Mouse (Mus musculus): ENCODE measurements around the gene Igfbpl1.

DNA sequence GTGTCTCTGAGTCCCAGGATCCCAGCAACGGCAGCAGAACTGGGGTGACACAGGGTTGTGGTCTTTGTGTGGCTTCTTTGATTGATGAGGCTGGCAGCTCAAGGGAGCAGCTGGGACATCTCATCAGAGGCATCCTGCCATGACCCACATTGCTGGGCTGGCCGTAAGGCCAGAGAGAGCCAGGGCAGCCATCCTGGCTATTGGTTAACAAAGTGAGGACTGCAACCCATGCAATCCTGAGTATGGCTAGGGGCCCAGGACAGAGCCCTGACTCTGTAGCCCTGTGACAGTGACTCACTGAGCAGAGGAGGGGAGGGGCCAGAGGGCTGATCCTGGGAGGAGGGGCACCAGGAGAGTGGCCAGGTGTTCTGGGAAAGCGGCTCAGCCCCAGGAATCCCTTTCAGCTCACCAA lies 24.9 kb upstream of the Igfbpl1 start:
- TF ChIP-seq CTCF (IDR thresholded peaks at IDR 0.05; ENCODE audit: low read depth, low read length) (no peak), POLR2A (IDR thresholded peaks at IDR 0.05; ENCODE audit: borderline replicate concordance, low read depth, low read length) (no peak)

All from bone marrow macrophage, adult 2 months (primary cell).